Mouse (Mus musculus) ES-E14 (cell line): ENCODE data around the gene Mfap3. TPM values are rescaled to one million over a fixed set of nuclear protein-coding genes. Genes with fewer than 3 reads are reported as not detected.

Experiments used
- DNase-seq: peaks from one replicate; pipeline ENCODE4 v3.0.0-alpha.2; 2013; ENCODE audit warnings: low read depth, low spot score
- H3K27ac ChIP-seq: 2 replicates; pipeline ENCODE4 v1.5.1; 2012; ENCODE audit warnings: low read depth, mild to moderate bottlenecking, low read length, moderate library complexity, mixed read lengths; ENCODE audit not compliant: poor library complexity, insufficient read depth, severe bottlenecking
- H3K36me3 ChIP-seq: 2 replicates; pipeline ENCODE4 v1.6.1; 2012; ENCODE audit warnings: mild to moderate bottlenecking, low read length, moderate library complexity, mixed read lengths; ENCODE audit not compliant: control insufficient read depth, poor library complexity, insufficient read depth, severe bottlenecking
- H3K4me1 ChIP-seq, 2 experiments: fragments of 150-350 bp in 1 of 2; sonication (generic) in 1 of 2; 2 replicates each; pipeline ENCODE4 v1.6.1; 2012; ENCODE audit warnings: low read length in 2 of 2, mild to moderate bottlenecking in 1 of 2, mixed read lengths in 1 of 2; ENCODE audit not compliant: control insufficient read depth in 2 of 2, insufficient read depth in 2 of 2, poor library complexity in 1 of 2
- H3K4me3 ChIP-seq, 2 experiments: fragments of 150-350 bp in 1 of 2; sonication (generic) in 1 of 2; 2 replicates each; pipeline ENCODE4 v1.5.1; 2012; ENCODE audit warnings: low read length in 2 of 2, low read depth in 1 of 2, mild to moderate bottlenecking in 1 of 2, mixed read lengths in 1 of 2; ENCODE audit not compliant: insufficient read depth in 1 of 2, poor library complexity in 1 of 2, severe bottlenecking in 1 of 2
- H3K9ac ChIP-seq: 2 replicates; pipeline ENCODE4 v1.6.1; 2012; ENCODE audit warnings: low read depth, mild to moderate bottlenecking, low read length, mixed read lengths; ENCODE audit not compliant: poor library complexity, insufficient read depth, severe bottlenecking
- H3K9me3 ChIP-seq: fragments of 150-350 bp; sonication (generic); 2 replicates; pipeline ENCODE4 v1.6.1; 2012; ENCODE audit warnings: low read depth, mild to moderate bottlenecking, low read length; ENCODE audit not compliant: control insufficient read depth, insufficient read depth
- CHD2 ChIP-seq: IDR thresholded peaks from 2 replicates; pipeline ENCODE4 v1.6.1; 2014; ENCODE audit warnings: mild to moderate bottlenecking, low read depth, low read length, inconsistent platforms
- HCFC1 ChIP-seq: IDR thresholded peaks from 2 replicates; pipeline ENCODE4 v1.6.1; 2012; ENCODE audit warnings: low read length, inconsistent platforms, borderline replicate concordance; ENCODE audit not compliant: insufficient read depth
- MAFK ChIP-seq: IDR thresholded peaks from 2 replicates; pipeline ENCODE4 v1.6.1; 2014; ENCODE audit warnings: mild to moderate bottlenecking, low read depth, low read length, inconsistent platforms; ENCODE audit not compliant: insufficient read depth
- ZC3H11A ChIP-seq: IDR thresholded peaks from 2 replicates; pipeline ENCODE4 v1.6.1; 2012; ENCODE audit warnings: low read depth, mild to moderate bottlenecking, inconsistent platforms, low read length, borderline replicate concordance
- ZNF384 ChIP-seq: IDR thresholded peaks from 2 replicates; pipeline ENCODE4 v1.6.1; 2012; ENCODE audit warnings: low read depth, low read length, inconsistent platforms
- in situ Hi-C, 2 experiments: fragments of 600-800 bp; cut with MboI; formaldehyde crosslinking; loops; one replicate each; pipeline ENCODE4 v1.15.1; 2025; ENCODE audit warnings: low sequenced_read_pairs in 2 of 2, inconsistent platforms in 1 of 2; ENCODE audit not compliant: unreplicated experiment in 2 of 2
- total RNA-seq: library from RNA; depleted of rRNA; stranded (reverse); fragments of 300-350 nt; gene quantifications from 2 replicates; pipeline ENCODE4 v1.2.3, GENCODE M21; 2012; rRNA removed

Gene Mfap3
- total RNA-seq, 1 experiment, result 36.2 TPM

- Histone ChIP-seq H3K27ac (0 out of 2 replicates have a peak overlapping the region, but pooled peaks have one; percentile 50), H3K9me3 (no peaks in the 10 kb centered on the region), H3K9ac (no peak overlapping the region), H3K36me3 (no peaks in the 10 kb centered on the region), H3K4me1 (peaks cover 0 to 7% of the 10 kb centered on the region in 2 experiments; a peak in 1 of 4 replicates), H3K4me3 (no peak overlapping the region)
- DNase-seq, result no peak
- in situ Hi-C loops, result no loop called here
- TF ChIP-seq MAFK (0 out of 2 replicates have a peak, but pooled peaks have one; percentile 45), HCFC1 (no peak)
These were observed 58.5 kb downstream of the Mfap3 start for GRCm38 (mm10) chr11:57576871-57577515.

GRCm38 (mm10) chr11:57582818-57583635 is 64.6 kb downstream of the Mfap3 start:
- H3K9ac ChIP-seq, result peak overlapping the region; percentile 42; the same call in 1 of the 2 replicates
- DNase-seq, result peak; percentile 51
- no peaks in the 10 kb centered on the region for H3K9me3 ChIP-seq
- H3K4me3 ChIP-seq, result no peak overlapping the region
- in situ Hi-C loops, result no loop called here
- no peaks in the 10 kb centered on the region for H3K36me3 ChIP-seq
- peaks cover 9 to 11% of the 10 kb centered on the region in 2 experiments; a peak in 2 of 4 replicates for H3K4me1 ChIP-seq
- H3K27ac ChIP-seq, result peak overlapping the region; percentile 82
- TF ChIP-seq HCFC1 (no peak), ZNF384 (no peak), CHD2 (no peak), MAFK (no peak), ZC3H11A (no peak)

Other genes starting within 250 kb of the Mfap3 start
- 34.0 and 37.7 TPM in 2 replicates for gene Fam114a2, start within 50 bp of the Mfap3 start, total RNA-seq
- gene Galnt10, start 126.8 kb downstream of the Mfap3 start, total RNA-seq, result 13.5 and 17.3 TPM in 2 replicates